Mouse (Mus musculus) limb, embryonic 12.5 days (tissue): ENCODE data around the gene 1500009L16Rik. TPM values are rescaled to one million over a fixed set of nuclear protein-coding genes. Genes with fewer than 3 reads are reported as not detected.

Experiments used
- ATAC-seq: fragments of 200-750 bp; cut with Nextera tagmentation; 2 replicates; pipeline ENCODE4 v1.8.0; 2017; ENCODE audit warnings: low read depth, moderate TSS enrichment; ENCODE audit not compliant: insufficient number of reproducible peaks, insufficient read depth, low FRiP score, low TSS enrichment
- H3K27ac ChIP-seq: fragments of 300-500 bp; sonication (generic); 2 replicates; pipeline ENCODE4 v1.5.1; 2016; ENCODE audit warnings: mild to moderate bottlenecking, moderate library complexity
- H3K27me3 ChIP-seq: fragments of 300-500 bp; sonication (generic); 2 replicates; pipeline ENCODE4 v1.6.1; 2016; ENCODE audit warnings: mild to moderate bottlenecking, moderate library complexity
- H3K36me3 ChIP-seq: fragments of 300-500 bp; sonication (generic); 2 replicates; pipeline ENCODE4 v1.6.1; 2016; ENCODE audit warnings: mild to moderate bottlenecking, moderate library complexity
- H3K4me1 ChIP-seq: fragments of 300-500 bp; sonication (generic); replicated peaks from 2 replicates; pipeline ENCODE4 v1.6.1; 2016
- H3K4me2 ChIP-seq: fragments of 300-500 bp; sonication (generic); 2 replicates; pipeline ENCODE4 v1.6.1; 2016; ENCODE audit warnings: mild to moderate bottlenecking, moderate library complexity
- H3K4me3 ChIP-seq: fragments of 300-500 bp; sonication (generic); replicated peaks from 2 replicates; pipeline ENCODE4 v1.5.1; 2016; ENCODE audit warnings: mild to moderate bottlenecking
- H3K9ac ChIP-seq: fragments of 300-500 bp; sonication (generic); replicated peaks from 2 replicates; pipeline ENCODE4 v1.6.1; 2016; ENCODE audit warnings: mild to moderate bottlenecking, moderate library complexity
- H3K9me3 ChIP-seq: fragments of 300-500 bp; sonication (generic); 2 replicates; pipeline ENCODE4 v1.6.1; 2016; ENCODE audit warnings: mild to moderate bottlenecking, moderate library complexity
- WGBS: fragments of 180-500 bp; shearing (Covaris S2); methylation state at CpG from one replicate; pipeline ENCODE4 v1.1.7; 2016; 5-methylcytosine and 5-hydroxymethylcytosine counted together
- polyA plus RNA-seq: library from polyadenylated mRNA; unstranded; fragments of >200 nt; fragmentation: Nextera tagmentation; extraction: Ambion mirVana; gene quantifications from 2 replicates; pipeline ENCODE4 v1.2.1, GENCODE M21; 2016

Gene 1500009L16Rik
- 43.9 and 45.1 TPM in 2 replicates for polyA plus RNA-seq

DNA sequence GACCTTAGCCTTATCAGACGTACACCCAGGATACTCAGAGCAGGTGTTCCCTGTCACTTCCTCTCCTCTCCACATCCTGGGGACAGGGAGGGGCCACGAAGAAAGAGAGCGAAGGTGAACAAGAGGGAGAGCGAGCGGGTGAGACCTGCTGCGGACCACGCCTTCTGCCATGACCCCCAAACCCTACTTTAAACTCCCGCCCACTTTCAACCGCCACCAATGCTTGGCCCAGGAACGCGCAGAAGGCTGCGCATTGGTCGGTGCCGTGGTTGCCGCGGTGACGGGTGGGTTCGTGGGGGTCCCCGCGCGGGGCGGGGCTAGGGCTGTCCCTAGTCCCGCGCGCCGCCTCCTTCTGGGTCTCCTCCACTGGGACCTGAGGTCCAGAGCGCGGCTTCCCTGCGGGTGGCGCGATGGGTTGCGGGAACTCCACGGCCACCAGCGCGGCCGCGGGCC is at the start of gene 1500009L16Rik:
Gene 1500009L16Rik (plus strand): TSS at position 287 of the 453 bp plus-strand sequence.
- peaks cover 2% of the 10 kb centered on the region; the same call in 1 of the 2 replicates for H3K27me3 ChIP-seq
- H3K27ac ChIP-seq, result peak within 1 kb of the TSS; percentile 41; the same call in 1 of the 2 replicates
- peak within 1 kb of the TSS; percentile 74 for H3K9ac ChIP-seq
- H3K4me1 ChIP-seq, result peaks cover 16% of the 10 kb centered on the region
- H3K36me3 ChIP-seq, result no peaks in the 10 kb centered on the region
- WGBS, result 2% methylated on average over 37 of the region's 37 CpGs
- peaks cover 4% of the 10 kb centered on the region; the same call in 1 of the 2 replicates for H3K9me3 ChIP-seq
- peak within 1 kb of the TSS; percentile 80 for H3K4me3 ChIP-seq
- ATAC-seq, result peak; percentile 96
- peak within 1 kb of the TSS; percentile 78 for H3K4me2 ChIP-seq

DNA sequence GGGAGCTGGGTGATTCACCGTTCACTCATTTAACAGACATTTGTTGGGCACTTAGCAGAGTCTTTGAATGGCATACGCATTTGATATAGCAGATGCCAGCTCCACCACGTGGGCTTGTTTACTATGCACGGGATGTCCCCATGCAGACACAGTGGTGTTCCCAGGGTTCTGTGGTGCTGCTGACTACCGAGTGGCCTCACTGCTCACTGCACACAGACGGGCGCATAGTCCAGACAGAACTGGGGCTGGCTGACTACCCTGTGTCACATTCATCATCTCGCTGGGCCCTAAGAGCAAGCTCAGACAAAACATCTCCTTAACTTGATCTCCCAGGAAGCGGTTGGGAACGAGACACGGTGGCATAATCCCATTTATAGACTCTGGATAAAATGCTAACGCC is 41.3 kb upstream of the 1500009L16Rik start:
- H3K36me3 ChIP-seq, result no peaks in the 10 kb centered on the region
- 88% methylated on average over 12 of the region's 12 CpGs for WGBS
- ATAC-seq, result no peak

DNA sequence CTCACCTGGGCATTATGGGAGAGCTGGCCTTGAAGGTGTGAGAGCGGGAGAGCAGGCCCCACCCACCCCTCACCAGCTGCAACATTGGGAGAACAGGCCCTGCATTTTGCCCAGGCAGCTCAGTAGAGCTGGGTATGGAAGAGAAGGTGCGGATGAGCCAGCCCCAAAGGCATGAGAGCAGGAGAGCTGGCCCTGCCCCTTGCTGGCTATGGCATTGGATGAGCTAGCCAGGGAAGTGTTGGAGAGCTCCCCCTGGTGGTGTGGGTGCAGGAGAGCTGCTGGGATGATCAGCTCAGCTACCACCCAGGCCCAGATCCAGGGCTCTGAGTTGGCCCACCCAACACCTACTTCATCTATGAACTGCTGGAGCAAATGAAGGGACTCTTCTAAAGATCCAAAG is 34.5 kb upstream of the 1500009L16Rik start:
- no peak for ATAC-seq
- H3K4me3 ChIP-seq, result no peak overlapping the region

More for the DNA sequence above, 41.3 kb upstream of the 1500009L16Rik start:
- Histone ChIP-seq H3K27ac (no peak overlapping the region), H3K9ac (no peak overlapping the region), H3K4me3 (no peak overlapping the region), H3K4me1 (no peaks in the 10 kb centered on the region), H3K27me3 (no peaks in the 10 kb centered on the region), H3K9me3 (no peaks in the 10 kb centered on the region), H3K4me2 (no peak overlapping the region)

DNA sequence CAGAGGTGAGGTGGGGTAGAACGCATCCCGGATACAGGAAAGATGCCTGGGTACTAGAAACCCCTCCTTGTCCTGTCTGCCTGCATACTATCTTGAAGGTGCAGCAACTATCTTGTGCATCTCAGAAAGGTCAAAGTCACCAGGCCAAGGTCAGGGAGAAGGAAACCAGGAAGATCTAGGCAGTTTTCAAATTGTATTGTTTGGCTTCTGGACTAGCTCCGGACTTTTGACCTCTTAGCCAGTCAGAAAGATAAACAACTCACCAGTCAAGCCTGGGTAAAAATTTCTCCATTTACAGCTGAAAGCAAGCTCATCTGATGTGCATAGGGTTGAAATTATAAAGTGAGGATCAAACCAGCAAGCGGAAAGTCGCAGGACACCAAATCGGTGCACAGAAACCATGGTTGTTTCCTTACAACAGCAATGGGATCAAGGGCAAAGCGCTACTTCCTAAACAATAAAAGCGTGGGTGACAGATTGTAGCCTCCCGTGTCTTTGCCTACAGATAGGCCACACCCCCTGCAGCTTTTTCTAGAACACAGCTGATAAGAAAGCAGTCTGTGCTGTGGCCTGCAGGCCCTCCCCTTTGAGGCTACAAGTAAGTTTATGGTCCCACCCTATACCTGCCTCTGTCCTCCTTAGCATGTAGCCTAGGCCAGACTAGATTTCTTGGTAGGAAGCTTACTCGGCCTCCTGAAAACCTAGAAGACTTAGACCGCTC is 30.3 kb upstream of the 1500009L16Rik start:
- no peak overlapping the region for H3K9ac ChIP-seq
- no peak overlapping the region for H3K4me2 ChIP-seq
- no peak for ATAC-seq
- H3K36me3 ChIP-seq, result no peaks in the 10 kb centered on the region
- no peak overlapping the region for H3K27ac ChIP-seq
- no peaks in the 10 kb centered on the region for H3K27me3 ChIP-seq
- 87% methylated on average over 11 of the region's 11 CpGs for WGBS
- H3K4me3 ChIP-seq, result no peak overlapping the region
- no peaks in the 10 kb centered on the region for H3K4me1 ChIP-seq
- no peaks in the 10 kb centered on the region for H3K9me3 ChIP-seq

More for the DNA sequence above, 34.5 kb upstream of the 1500009L16Rik start:
- Histone ChIP-seq H3K36me3 (no peaks in the 10 kb centered on the region), H3K9me3 (no peaks in the 10 kb centered on the region), H3K27me3 (no peaks in the 10 kb centered on the region), H3K9ac (no peak overlapping the region), H3K4me1 (no peaks in the 10 kb centered on the region), H3K27ac (no peak overlapping the region), H3K4me2 (no peak overlapping the region)
- WGBS, result 91% methylated on average over 2 of the region's 2 CpGs

DNA sequence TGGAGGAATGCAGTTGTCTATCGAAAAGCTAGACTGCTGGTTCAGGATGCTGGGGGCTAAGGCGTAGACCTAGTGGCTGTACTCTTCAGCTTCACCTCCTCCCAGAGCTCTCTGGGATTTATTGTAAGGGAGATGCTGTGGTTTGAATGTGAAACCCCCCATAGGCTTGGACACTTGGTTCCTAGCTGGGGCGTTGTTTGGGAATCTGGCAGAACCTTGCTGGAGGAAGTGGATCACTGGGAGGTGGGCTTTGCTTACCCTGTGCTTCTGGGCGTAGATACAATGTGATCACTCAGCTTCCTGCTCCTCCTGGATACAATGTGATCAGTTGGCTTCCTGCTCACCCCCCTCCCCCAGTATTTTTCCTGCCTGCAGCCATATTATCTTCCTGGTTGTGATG is 26.4 kb upstream of the 1500009L16Rik start:
- H3K27me3 ChIP-seq, result no peaks in the 10 kb centered on the region
- ATAC-seq, result no peak
- H3K4me2 ChIP-seq, result no peak overlapping the region
- no peak overlapping the region for H3K9ac ChIP-seq
- H3K4me3 ChIP-seq, result no peak overlapping the region
- no peaks in the 10 kb centered on the region for H3K4me1 ChIP-seq
- 0 out of 2 replicates have a peak, but pooled peaks cover 4% of the 10 kb centered on the region for H3K9me3 ChIP-seq
- no peaks in the 10 kb centered on the region for H3K36me3 ChIP-seq
- H3K27ac ChIP-seq, result no peak overlapping the region
- WGBS, result 86% methylated on average over 4 of the region's 4 CpGs

DNA sequence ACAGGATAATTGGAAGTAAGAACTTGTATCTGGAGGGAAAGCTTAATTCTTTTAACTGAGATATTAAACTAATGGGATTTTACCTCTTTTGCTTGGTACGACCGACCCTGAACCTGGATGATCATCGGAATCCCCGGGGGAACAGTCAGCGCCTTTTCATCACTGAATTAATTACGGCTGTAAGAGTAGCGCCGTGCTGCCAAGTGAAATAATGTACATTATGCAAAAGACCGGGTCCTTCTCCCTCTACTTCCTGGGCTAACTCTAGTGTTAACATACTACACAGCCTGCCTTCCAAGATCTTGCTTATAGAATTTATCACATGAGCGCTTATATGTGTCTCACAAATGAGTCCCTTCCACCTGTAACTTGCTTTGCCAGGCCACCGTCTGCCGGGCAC is 16.0 kb upstream of the 1500009L16Rik start:
- Histone ChIP-seq H3K27me3 (no peaks in the 10 kb centered on the region), H3K9me3 (peaks cover 7% of the 10 kb centered on the region; the same call in 1 of the 2 replicates), H3K4me1 (peaks cover 11% of the 10 kb centered on the region), H3K4me3 (no peak overlapping the region), H3K9ac (no peak overlapping the region), H3K4me2 (no peak overlapping the region), H3K36me3 (no peaks in the 10 kb centered on the region), H3K27ac (no peak overlapping the region)
- 89% methylated on average over 12 of the region's 12 CpGs for WGBS
- ATAC-seq, result no peak

DNA sequence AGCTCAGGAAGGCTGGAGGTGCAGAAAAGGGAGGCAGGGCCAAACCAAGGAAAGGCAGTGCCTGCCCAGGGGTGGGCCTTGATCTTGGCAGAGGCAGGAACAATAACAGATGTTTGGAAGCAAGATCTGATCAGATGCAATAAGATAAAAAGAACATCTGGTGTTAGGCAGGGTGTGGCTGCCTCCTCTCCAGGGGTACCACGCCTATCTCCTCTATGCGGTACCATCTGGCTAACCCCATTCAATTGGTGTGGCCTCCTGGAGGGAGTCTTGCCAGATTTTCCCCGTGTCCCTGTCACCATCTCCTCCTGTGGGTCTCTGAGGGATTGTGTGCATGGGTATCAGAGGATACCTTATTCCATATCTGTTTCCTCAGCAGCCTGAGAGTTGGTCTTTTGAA is 12.7 kb upstream of the 1500009L16Rik start:
- Histone ChIP-seq H3K4me3 (no peak overlapping the region), H3K4me2 (no peak overlapping the region), H3K27ac (no peak overlapping the region), H3K36me3 (no peaks in the 10 kb centered on the region), H3K9me3 (no peaks in the 10 kb centered on the region), H3K4me1 (peaks cover 18% of the 10 kb centered on the region), H3K9ac (no peak overlapping the region), H3K27me3 (no peaks in the 10 kb centered on the region)
- WGBS, result 73% methylated on average over 3 of the region's 3 CpGs
- ATAC-seq, result no peak

DNA sequence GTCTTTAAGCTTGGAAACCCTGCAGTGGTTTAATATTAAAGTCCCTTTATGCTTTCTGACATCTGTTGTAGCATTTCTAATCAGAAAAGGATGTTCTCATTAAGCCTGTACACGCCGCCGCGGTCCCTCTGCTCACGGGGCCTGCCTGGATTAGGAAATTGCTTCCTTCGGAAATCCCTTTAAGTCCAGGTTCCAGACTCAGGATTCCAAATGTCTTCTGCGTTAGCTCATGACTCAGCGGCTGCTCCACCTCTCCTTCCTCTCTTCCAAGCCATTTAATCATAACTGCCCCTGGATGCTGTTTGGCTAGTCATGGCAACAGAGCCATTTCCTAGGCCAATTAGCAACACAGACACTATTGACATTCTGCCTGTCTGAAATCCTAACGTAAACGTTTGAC is 10.9 kb upstream of the 1500009L16Rik start:
- 20% methylated on average over 10 of the region's 10 CpGs for WGBS
- no peaks in the 10 kb centered on the region for H3K27me3 ChIP-seq
- peaks cover 14% of the 10 kb centered on the region for H3K4me1 ChIP-seq
- no peak overlapping the region for H3K4me2 ChIP-seq
- H3K36me3 ChIP-seq, result no peaks in the 10 kb centered on the region
- peak; percentile 66; the same call in 1 of the 2 replicates for ATAC-seq
- no peak overlapping the region for H3K4me3 ChIP-seq
- H3K9me3 ChIP-seq, result no peaks in the 10 kb centered on the region
- H3K9ac ChIP-seq, result no peak overlapping the region
- H3K27ac ChIP-seq, result peak overlapping the region; percentile 32

DNA sequence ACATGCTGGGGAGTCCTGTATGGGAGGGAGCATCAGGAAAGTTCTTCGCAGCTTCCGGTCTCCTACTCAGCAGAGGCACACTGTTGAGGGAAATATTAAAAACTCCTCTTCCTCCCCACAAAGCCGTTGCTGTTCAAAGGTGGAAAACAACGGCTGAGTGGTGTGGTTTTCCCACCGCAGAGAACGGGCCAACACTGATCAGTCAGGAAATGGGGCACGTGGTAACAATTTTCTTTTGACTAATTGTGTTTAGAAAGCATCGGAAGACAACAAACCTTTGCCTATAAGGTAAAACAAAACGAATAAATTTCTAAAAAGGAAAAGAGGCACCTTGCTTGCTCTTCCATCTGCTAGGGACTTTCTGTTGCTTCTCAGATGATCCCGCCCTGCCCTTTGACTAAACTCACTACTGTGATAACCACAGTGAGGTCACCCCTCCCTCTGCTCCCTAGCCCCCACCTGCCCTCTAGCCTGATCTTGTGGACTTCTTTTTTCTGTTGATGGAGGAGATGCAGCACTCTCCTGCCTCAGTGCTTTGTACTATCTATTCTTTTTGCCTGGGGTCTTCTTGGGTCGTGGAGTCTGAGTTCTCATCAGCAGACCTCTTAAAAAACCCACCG is 3.7 kb upstream of the 1500009L16Rik start:
- Histone ChIP-seq H3K9ac (no peak overlapping the region), H3K4me2 (no peak overlapping the region), H3K4me1 (peaks cover 13% of the 10 kb centered on the region), H3K9me3 (no peaks in the 10 kb centered on the region), H3K27ac (no peak overlapping the region), H3K36me3 (no peaks in the 10 kb centered on the region), H3K4me3 (no peak overlapping the region), H3K27me3 (peaks cover 2% of the 10 kb centered on the region; the same call in 1 of the 2 replicates)
- ATAC-seq, result no peak
- 79% methylated on average over 12 of the region's 12 CpGs for WGBS

DNA sequence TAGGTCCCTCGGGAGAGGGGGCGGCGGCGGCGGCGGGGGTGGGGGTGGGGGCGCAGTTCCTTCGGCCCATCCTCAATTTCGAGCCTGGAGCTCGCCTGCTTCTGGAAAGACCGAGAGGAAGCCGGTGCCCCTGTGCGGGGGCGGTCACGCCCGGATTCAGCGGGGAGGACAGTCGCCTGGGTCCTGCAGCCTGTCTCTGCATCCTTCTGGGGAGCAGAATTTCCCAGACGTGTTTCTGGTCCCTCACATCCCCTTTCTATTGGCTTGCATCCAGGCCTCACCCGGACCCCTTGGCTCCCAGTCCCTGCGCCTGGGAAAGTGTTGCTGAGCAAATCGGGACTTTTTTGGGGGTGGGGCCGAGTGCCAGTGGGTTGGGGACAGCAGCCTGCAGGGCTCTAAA is 390 bp downstream of the 1500009L16Rik start:
- H3K4me1 ChIP-seq, result peaks cover 16% of the 10 kb centered on the region
- no peaks in the 10 kb centered on the region for H3K36me3 ChIP-seq
- peak overlapping the region; percentile 74 for H3K9ac ChIP-seq
- peak overlapping the region; percentile 80 for H3K4me3 ChIP-seq
- peak overlapping the region; percentile 78 for H3K4me2 ChIP-seq
- H3K27ac ChIP-seq, result peak overlapping the region; percentile 41; the same call in 1 of the 2 replicates
- WGBS, result under 1% methylated on average over 23 of the region's 23 CpGs
- H3K9me3 ChIP-seq, result peaks cover 4% of the 10 kb centered on the region; the same call in 1 of the 2 replicates
- peaks cover 2% of the 10 kb centered on the region; the same call in 1 of the 2 replicates for H3K27me3 ChIP-seq
- peak; percentile 60 for ATAC-seq

DNA sequence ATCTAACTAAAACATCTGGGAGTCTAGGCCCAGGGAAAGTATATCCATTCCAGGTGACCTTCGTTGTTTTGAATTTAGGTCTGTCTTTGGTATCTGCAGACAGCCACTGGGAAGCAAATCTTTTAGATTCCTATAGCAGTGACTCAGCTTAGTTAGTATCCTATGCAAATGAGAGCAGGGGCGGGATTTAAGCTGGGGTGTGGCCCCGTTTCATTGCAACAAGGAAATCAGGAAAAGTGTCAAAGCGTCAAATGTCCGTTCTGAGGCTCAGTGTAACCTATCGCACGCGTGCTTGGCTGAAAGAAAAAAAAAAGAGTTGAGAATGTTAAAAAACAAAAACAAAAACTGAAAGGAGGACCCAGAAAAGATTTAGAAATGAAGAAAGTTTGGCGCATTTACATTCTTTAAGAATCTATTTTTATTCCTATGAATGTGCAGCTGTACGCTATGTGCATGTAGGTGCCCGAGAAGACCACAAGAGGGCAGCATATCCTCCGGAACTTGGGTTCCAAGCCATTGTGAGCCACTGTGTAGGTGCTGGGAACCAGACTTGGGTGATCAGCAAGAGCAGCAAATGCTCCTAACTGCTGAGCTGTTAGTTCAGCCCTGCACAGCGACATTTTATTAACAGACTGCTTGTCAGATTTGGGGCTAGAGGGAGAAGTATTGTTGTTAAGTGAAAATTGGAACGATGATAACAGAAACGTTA is 1.8 kb downstream of the 1500009L16Rik start:
- Histone ChIP-seq H3K4me1 (peaks cover 21% of the 10 kb centered on the region), H3K4me2 (peak overlapping the region; percentile 78; the same call in 1 of the 2 replicates), H3K27ac (no peak overlapping the region), H3K36me3 (no peaks in the 10 kb centered on the region), H3K9ac (no peak overlapping the region), H3K4me3 (no peak overlapping the region), H3K9me3 (peaks cover 4% of the 10 kb centered on the region; the same call in 1 of the 2 replicates), H3K27me3 (peaks cover 2% of the 10 kb centered on the region; the same call in 1 of the 2 replicates)
- 85% methylated on average over 15 of the region's 15 CpGs for WGBS
- no peak for ATAC-seq
